18 mouse cellular contexts compared by ENCODE assay signal in genomic region chr13:71669956-71670739, GRCm38 (mm10).
DNase-seq lines count a peak whose midpoint lies in the region; ATAC-seq and TF ChIP-seq lines count a peak whose summit lies in the region.
"Had no signal": no experiment of that assay in that cellular context is flagged by ENCODE, and none has a peak within 500 bp of the region (broad histone marks: within the 10 kb centered on the region; RNA-seq: fewer than 3 reads in every experiment).

No protein-coding gene starts in this region.

- H3K4me1 ChIP-seq in lung, adult 2 months (ENCODE audit: control insufficient read depth, insufficient read depth, low read length), result peaks cover 3% of the 10 kb centered on the region; the same call in 1 of the 2 replicates
- H3K4me1 ChIP-seq in lung, embryonic 14.5 days (ENCODE audit: insufficient read depth), result no peaks in the 10 kb centered on the region
- no peaks in the 10 kb centered on the region for H3K4me1 ChIP-seq in kidney, embryonic 15.5 days

- TF ChIP-seq CTCF in lung, adult 2 months (IDR thresholded peaks at IDR 0.05; ENCODE audit: insufficient read depth, low read length), result no peak
- no peak for TF ChIP-seq CTCF in lung, embryonic 14.5 days (IDR thresholded peaks at IDR 0.05; ENCODE audit: low read depth)

- peak; percentile 77 for ATAC-seq in lung, embryonic 14.5 days (ENCODE audit: insufficient read depth)
- ATAC-seq in activated CD4-positive, CD25-positive, alpha-beta regulatory T cell, adult 4 months, result no peak
- ATAC-seq in kidney, embryonic 15.5 days (replicated peaks; ENCODE audit: low FRiP score), result no peak
- ATAC-seq: CD4-positive, CD25-positive, alpha-beta regulatory T cell, adult 4 months; forebrain, embryonic 16.5 days; intestine, postnatal 0 days; midbrain, embryonic 16.5 days had no signal

- no peak overlapping the region for H3K4me3 ChIP-seq in lung, adult 2 months (replicated peaks; ENCODE audit: extremely low read depth, low read depth, low read length)
- no peak overlapping the region for H3K4me3 ChIP-seq in lung, embryonic 14.5 days (ENCODE audit: low read depth, low read length)
- H3K4me3 ChIP-seq in kidney, embryonic 15.5 days (replicated peaks), result no peak overlapping the region
- H3K4me3 ChIP-seq: embryonic facial prominence, embryonic 13.5 days; hindbrain, embryonic 12.5 days; limb, embryonic 12.5 days had no signal

- 61% methylated on average over 6 of the region's 6 CpGs for WGBS in lung, adult 2 months
- 61% methylated on average over 6 of the region's 6 CpGs for WGBS in lung, embryonic 14.5 days
- WGBS in kidney, embryonic 15.5 days, result 86% methylated on average over 6 of the region's 6 CpGs

- no peaks in the 10 kb centered on the region for H3K9me3 ChIP-seq in lung, embryonic 14.5 days (ENCODE audit: low read depth, low read length)
- no peaks in the 10 kb centered on the region for H3K9me3 ChIP-seq in kidney, embryonic 15.5 days (replicated peaks)
- H3K9me3 ChIP-seq: embryonic facial prominence, embryonic 13.5 days; hindbrain, embryonic 12.5 days; limb, embryonic 12.5 days had no signal

- peak; percentile 21 to 28 for DNase-seq in lung, adult 18-20 months
- no peak for DNase-seq in lung, adult 2 months
- peak; percentile 50 for DNase-seq in gastrocnemius, adult 18-20 months (ENCODE audit: low spot score)
- peak; percentile 77 for DNase-seq in lung, embryonic 14.5 days
- DNase-seq in cerebellum, adult 11 months, result no peak
- DNase-seq: kidney, postnatal 36 days; layer of hippocampus, postnatal 36 days; spleen, adult 18-20 months had no signal

- no peak overlapping the region for H3K9ac ChIP-seq in lung, embryonic 14.5 days
- H3K9ac ChIP-seq in kidney, embryonic 15.5 days, result no peak overlapping the region
- H3K9ac ChIP-seq: embryonic facial prominence, embryonic 13.5 days; hindbrain, embryonic 12.5 days; limb, embryonic 12.5 days had no signal

- no peak overlapping the region for H3K4me2 ChIP-seq in lung, embryonic 14.5 days
- H3K4me2 ChIP-seq in kidney, embryonic 15.5 days, result no peak overlapping the region
- H3K4me2 ChIP-seq: embryonic facial prominence, embryonic 13.5 days; hindbrain, embryonic 12.5 days; limb, embryonic 12.5 days had no signal

- no peaks in the 10 kb centered on the region for H3K36me3 ChIP-seq in lung, embryonic 14.5 days (ENCODE audit: insufficient read depth)
- no peaks in the 10 kb centered on the region for H3K36me3 ChIP-seq in kidney, embryonic 15.5 days
- H3K36me3 ChIP-seq: embryonic facial prominence, embryonic 13.5 days; hindbrain, embryonic 12.5 days; limb, embryonic 12.5 days had no signal

- TF ChIP-seq POLR2A in lung, adult 2 months (IDR thresholded peaks at IDR 0.05; ENCODE audit: borderline replicate concordance, extremely low read depth, low read depth, low read length), result no peak

- H3K27me3 ChIP-seq in lung, embryonic 14.5 days (ENCODE audit: insufficient read depth, low read length), result no peaks in the 10 kb centered on the region
- 0 out of 2 replicates have a peak, but pooled peaks cover 3% of the 10 kb centered on the region for H3K27me3 ChIP-seq in kidney, embryonic 15.5 days

- H3K27ac ChIP-seq in lung, embryonic 14.5 days (ENCODE audit: low read depth), result no peak overlapping the region
- H3K27ac ChIP-seq in kidney, embryonic 15.5 days, result no peak overlapping the region
- H3K27ac ChIP-seq: embryonic facial prominence, embryonic 13.5 days; hindbrain, embryonic 12.5 days; limb, embryonic 12.5 days; macrophage had no signal

Comparison
In these comparisons a context has a peak if more than half of its experiments do, and no peak if none do; other contexts are left out.
1. DNase-seq: peak in lung, adult 18-20 months (2 of 2), gastrocnemius, adult 18-20 months (single experiment) and lung, embryonic 14.5 days (single experiment); none in lung, adult 2 months (single experiment) and cerebellum, adult 11 months (single experiment).